Mouse (Mus musculus) adrenal gland, postnatal 25 days (tissue): ENCODE results near the gene Grin2d. TPM values are rescaled to one million over a fixed set of nuclear protein-coding genes. Genes with fewer than 3 reads are reported as not detected.
A peak's percentile ranks its signal among the peaks of the same experiment; 100 is the strongest.

Experiments used
- DNase-seq: peaks from one replicate; pipeline ENCODE4 v3.0.0; 2021; ENCODE audit warnings: mixed read lengths
- total RNA-seq: library from RNA; stranded (reverse); gene quantifications from 2 replicates; pipeline ENCODE4 v1.2.3, GENCODE M21; 2021

Grin2d gene
- total RNA-seq, 1 experiment from 2014 or later: 1.2 TPM

- DNase-seq: peak; percentile 63
These were observed 94.6 kb downstream of the Grin2d start, which contains the start of gene Lmtk3 for GRCm38 (mm10) chr7:45783511-45784091. Gene Lmtk3, plus strand, starts transcription at chr7:45783738.

- DNase-seq: no peak
These were observed 95.9 kb downstream of the Grin2d start for GRCm38 (mm10) chr7:45782271-45782670.

Other genes starting within 250 kb of the Grin2d start
- gene Mamstr, start 238.4 kb downstream of the Grin2d start, total RNA-seq: 3.5 and 4.3 TPM in 2 replicates
- not detected in 2 replicates for gene Fut2, start 212.0 kb downstream of the Grin2d start, total RNA-seq
- gene Ntn5, start 194.4 kb downstream of the Grin2d start, total RNA-seq: not detected in 2 replicates
- 0.39 TPM in 1 of 2 replicates, not detected in the other for gene Sec1, start 184.0 kb downstream of the Grin2d start, total RNA-seq
- gene Car11, start 178.5 kb downstream of the Grin2d start, total RNA-seq: 15.7 and 15.8 TPM in 2 replicates
- gene Dbp, start 173.3 kb downstream of the Grin2d start, total RNA-seq: 282 and 444 TPM in 2 replicates
- 964 and 1,249 TPM in 2 replicates for gene Rpl18, start 162.9 kb downstream of the Grin2d start, total RNA-seq
- 38.2 and 42.0 TPM in 2 replicates for gene Sphk2, start 160.4 kb downstream of the Grin2d start, total RNA-seq
- gene Fam83e, start 157.2 kb downstream of the Grin2d start, total RNA-seq: 0.30 and 0.76 TPM in 2 replicates
- gene Spaca4, start 152.6 kb downstream of the Grin2d start, total RNA-seq: not detected in 2 replicates
- gene Lmtk3, start 94.6 kb downstream of the Grin2d start, total RNA-seq: 10.0 and 14.8 TPM in 2 replicates
- 0.90 and 1.1 TPM in 2 replicates for gene Sult2b1, start 93.7 kb downstream of the Grin2d start, total RNA-seq
- 114 and 134 TPM in 2 replicates for gene Cyth2, start 63.8 kb downstream of the Grin2d start, total RNA-seq
- 0.30 and 0.33 TPM in 2 replicates for gene Kcnj14, start 53.6 kb downstream of the Grin2d start, total RNA-seq
- 22.3 and 26.6 TPM in 2 replicates for gene Grwd1, start 47.4 kb downstream of the Grin2d start, total RNA-seq
- 140 and 141 TPM in 2 replicates for gene Kdelr1, start 5.6 kb downstream of the Grin2d start, total RNA-seq
- gene Syngr4, start 18.3 kb upstream of the Grin2d start, total RNA-seq: 0.70 TPM in 1 of 2 replicates, not detected in the other
- 53.0 and 61.3 TPM in 2 replicates for gene Tmem143, start 18.6 kb upstream of the Grin2d start, total RNA-seq
- 231 and 241 TPM in 2 replicates for gene Emp3, start 43.0 kb upstream of the Grin2d start, total RNA-seq
- gene Ccdc114, start 45.7 kb upstream of the Grin2d start, total RNA-seq: 26.4 and 27.9 TPM in 2 replicates
- gene Abcc6, start 151.9 kb upstream of the Grin2d start, total RNA-seq: 0.15 and 1.9 TPM in 2 replicates
- gene Nomo1, start 155.3 kb upstream of the Grin2d start, total RNA-seq: 60.0 and 64.7 TPM in 2 replicates
- gene Kcnj11, start 222.4 kb upstream of the Grin2d start, total RNA-seq: 1.4 and 1.5 TPM in 2 replicates